Mouse (Mus musculus): ENCODE measurements around the gene Rab3b. TPM values are rescaled to one million over a fixed set of nuclear protein-coding genes. Genes with fewer than 3 reads are reported as not detected.

Gene Rab3b
- 2.3 and 5.1 TPM in 2 replicates for total RNA-seq (2012; rRNA removed)

DNA sequence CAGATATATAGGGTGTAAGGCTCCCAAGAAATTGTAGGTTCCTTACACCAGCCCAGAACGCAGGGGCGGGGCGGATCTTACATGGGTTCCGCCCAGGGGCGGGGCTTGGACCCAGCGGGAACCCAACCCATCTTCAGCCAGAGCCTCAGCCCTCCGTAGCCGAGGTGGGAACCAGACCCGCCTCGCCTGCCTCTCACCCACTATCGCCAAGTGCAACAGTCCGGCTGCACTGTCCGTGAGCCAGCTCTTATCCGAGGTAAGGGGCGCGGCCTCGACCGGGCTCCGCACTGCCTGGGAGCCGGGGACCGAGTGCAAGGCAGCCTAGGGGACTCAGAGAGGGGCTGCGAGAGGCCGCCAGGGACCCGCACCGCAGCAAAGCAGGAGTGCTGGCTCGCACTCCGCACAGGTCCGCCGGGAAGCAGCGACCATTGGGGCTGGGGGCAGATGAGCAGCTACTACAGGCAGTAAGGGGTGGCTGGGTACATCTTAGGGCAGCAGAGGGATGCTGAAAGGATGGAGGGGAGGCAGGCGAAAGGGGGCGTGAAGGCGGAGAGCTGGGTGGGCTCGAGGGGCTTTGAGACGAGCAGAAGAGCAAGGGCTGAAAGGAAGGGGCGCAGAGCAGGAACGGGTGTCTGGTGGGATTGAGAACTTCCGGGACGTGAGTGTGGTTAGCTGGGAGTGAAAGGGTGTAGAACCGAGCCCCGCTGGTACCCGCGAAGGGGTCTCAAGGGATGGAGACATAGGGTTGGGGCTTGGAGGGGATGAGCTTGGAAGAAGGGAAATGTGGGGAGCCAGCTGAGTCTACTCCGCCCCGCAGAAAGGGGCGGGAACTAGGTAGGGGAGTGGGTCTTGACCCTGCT lies at the start of gene Rab3b:
Rab3b (plus strand) TSS at position 101 of the 860 bp plus-strand sequence.
- peaks cover 0 to 4% of the 10 kb centered on the region in 2 experiments; a peak in 2 of 4 replicates for H3K4me1 ChIP-seq (ENCODE audit: control insufficient read depth in 2 of 2, insufficient read depth in 2 of 2, low read length in 2 of 2, poor library complexity in 1 of 2)
- H3K36me3 ChIP-seq (ENCODE audit: control insufficient read depth, insufficient read depth, low read length, poor library complexity, severe bottlenecking): no peaks in the 10 kb centered on the region
- DNase-seq (ENCODE audit: low read depth, low spot score): peak; percentile 72
- H3K9me3 ChIP-seq (ENCODE audit: control insufficient read depth, insufficient read depth, low read depth, low read length): no peaks in the 10 kb centered on the region
- H3K4me3 ChIP-seq (ENCODE audit: insufficient read depth in 1 of 2, low read depth in 1 of 2, low read length in 2 of 2, poor library complexity in 1 of 2, severe bottlenecking in 1 of 2): peak within 1 kb of the TSS; percentile 74 to 84
- in situ Hi-C loops (cut with MboI; ENCODE audit: low sequenced_read_pairs in 2 of 2, unreplicated experiment in 2 of 2): loop anchor here in 1 of 2 experiments (10.0 kb wide), 1 partner anchor 96 kb away; no protein-coding TSS in a partner anchor
- no peak for TF ChIP-seq ZC3H11A (IDR thresholded peaks at IDR 0.05; ENCODE audit: borderline replicate concordance, low read depth, low read length)
- no peak for TF ChIP-seq ZNF384 (IDR thresholded peaks at IDR 0.05; ENCODE audit: low read depth, low read length)
- TF ChIP-seq CHD2 (IDR thresholded peaks at IDR 0.05; ENCODE audit: low read depth, low read length): no peak
- TF ChIP-seq HCFC1 (IDR thresholded peaks at IDR 0.05; ENCODE audit: borderline replicate concordance, insufficient read depth, low read length): no peak
- TF ChIP-seq MAFK (IDR thresholded peaks at IDR 0.05; ENCODE audit: insufficient read depth, low read depth, low read length): no peak
- peak within 1 kb of the TSS; percentile 64 for H3K9ac ChIP-seq (ENCODE audit: insufficient read depth, low read depth, low read length, poor library complexity, severe bottlenecking)
- no peak within 1 kb of the TSS for H3K27ac ChIP-seq (ENCODE audit: insufficient read depth, low read depth, low read length, poor library complexity, severe bottlenecking)

DNA sequence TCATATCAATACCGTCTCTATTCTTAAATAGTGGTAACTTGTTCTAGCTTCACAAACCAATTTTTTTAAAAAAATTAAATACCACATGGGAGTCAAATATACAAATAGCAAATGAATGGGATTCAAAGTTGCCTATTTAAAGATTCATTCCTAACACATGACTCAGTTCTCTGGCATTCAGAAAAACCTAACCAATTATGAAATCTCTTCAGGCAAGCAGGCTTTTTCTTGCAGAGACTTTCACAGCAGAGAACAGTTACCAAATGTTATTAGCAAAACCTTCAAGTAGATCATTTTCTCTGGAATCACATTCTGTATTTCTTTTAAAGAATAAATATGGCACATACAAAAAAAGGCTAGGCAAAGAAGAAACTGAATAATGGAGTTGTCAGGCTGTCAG lies 48.2 kb upstream of the Rab3b start:
- DNase-seq (ENCODE audit: low read depth, low spot score): no peak
- no peak overlapping the region for H3K4me3 ChIP-seq (ENCODE audit: insufficient read depth in 1 of 2, low read depth in 1 of 2, low read length in 2 of 2, poor library complexity in 1 of 2, severe bottlenecking in 1 of 2)
- H3K4me1 ChIP-seq (ENCODE audit: control insufficient read depth in 2 of 2, insufficient read depth in 2 of 2, low read length in 2 of 2, poor library complexity in 1 of 2): peaks cover 0 to 8% of the 10 kb centered on the region in 2 experiments; a peak in 1 of 4 replicates
- TF ChIP-seq HCFC1 (IDR thresholded peaks at IDR 0.05; ENCODE audit: borderline replicate concordance, insufficient read depth, low read length) (no peak), MAFK (IDR thresholded peaks at IDR 0.05; ENCODE audit: insufficient read depth, low read depth, low read length) (no peak)
- in situ Hi-C loops (cut with MboI; ENCODE audit: low sequenced_read_pairs in 2 of 2, unreplicated experiment in 2 of 2): no loop called here
- H3K36me3 ChIP-seq (ENCODE audit: control insufficient read depth, insufficient read depth, low read length, poor library complexity, severe bottlenecking): no peaks in the 10 kb centered on the region; the same call in 1 of the 2 replicates
- H3K9ac ChIP-seq (ENCODE audit: insufficient read depth, low read depth, low read length, poor library complexity, severe bottlenecking): no peak overlapping the region
- H3K27ac ChIP-seq (ENCODE audit: insufficient read depth, low read depth, low read length, poor library complexity, severe bottlenecking): no peak overlapping the region
- H3K9me3 ChIP-seq (ENCODE audit: control insufficient read depth, insufficient read depth, low read depth, low read length): no peaks in the 10 kb centered on the region

DNA sequence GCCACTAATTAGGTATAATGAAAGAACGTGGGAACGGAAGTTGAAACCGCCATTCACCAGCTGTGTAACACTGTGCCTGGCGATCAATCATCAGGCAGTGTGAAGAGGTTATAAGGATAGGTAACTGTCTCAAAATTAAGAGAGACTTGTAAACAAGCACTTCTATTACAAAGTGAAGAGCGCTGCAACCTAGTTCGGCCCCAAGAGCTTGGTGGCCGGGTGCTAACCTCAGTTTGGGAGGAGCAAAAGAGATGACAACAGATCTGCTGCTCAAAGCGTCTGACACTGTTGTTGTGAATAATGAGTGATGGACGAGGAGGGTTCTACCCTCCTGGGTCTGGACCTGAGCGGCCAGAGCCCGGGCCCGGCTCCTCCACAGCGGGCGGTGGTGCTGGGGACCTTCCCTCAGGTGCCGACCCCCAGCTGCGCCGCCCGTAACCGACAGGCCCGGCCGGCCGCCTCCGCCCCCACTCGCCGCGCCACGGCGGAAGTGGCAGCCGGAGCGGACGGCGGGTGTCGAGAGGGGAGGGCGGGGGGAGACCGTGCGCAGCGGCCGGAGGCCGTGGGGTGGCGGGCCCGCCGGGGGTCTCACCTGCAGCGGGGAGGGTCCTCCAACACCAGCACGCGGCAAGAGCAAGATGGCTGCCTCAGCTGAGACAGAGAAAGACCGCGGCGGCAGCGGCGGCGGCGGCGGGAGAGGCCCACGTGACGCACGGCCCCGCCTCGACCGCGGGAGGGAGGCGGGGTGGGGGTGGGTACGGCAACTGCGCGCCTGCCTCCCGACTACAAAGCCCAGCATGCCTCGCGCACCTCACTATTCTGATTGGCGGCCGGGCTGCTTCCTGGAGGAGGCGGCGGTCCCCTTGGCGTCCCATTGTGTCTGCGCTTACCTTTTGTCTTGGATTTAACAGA lies 45.7 kb upstream of the Rab3b start, which contains the start of gene Btf3l4:
Btf3l4 (minus strand) TSS at position 699 of the 912 bp plus-strand sequence.
- H3K4me1 ChIP-seq (ENCODE audit: control insufficient read depth in 2 of 2, insufficient read depth in 2 of 2, low read length in 2 of 2, poor library complexity in 1 of 2): peaks cover 0 to 8% of the 10 kb centered on the region in 2 experiments; a peak in 1 of 4 replicates
- DNase-seq (ENCODE audit: low read depth, low spot score): peak; percentile 87
- peak within 1 kb of the TSS; percentile 94 to 97 for H3K4me3 ChIP-seq (ENCODE audit: insufficient read depth in 1 of 2, low read depth in 1 of 2, low read length in 2 of 2, poor library complexity in 1 of 2, severe bottlenecking in 1 of 2)
- H3K9me3 ChIP-seq (ENCODE audit: control insufficient read depth, insufficient read depth, low read depth, low read length): no peaks in the 10 kb centered on the region
- peak within 1 kb of the TSS; percentile 94 for H3K27ac ChIP-seq (ENCODE audit: insufficient read depth, low read depth, low read length, poor library complexity, severe bottlenecking)
- peak within 1 kb of the TSS; percentile 94 for H3K9ac ChIP-seq (ENCODE audit: insufficient read depth, low read depth, low read length, poor library complexity, severe bottlenecking)
- no peak for TF ChIP-seq ZNF384 (IDR thresholded peaks at IDR 0.05; ENCODE audit: low read depth, low read length)
- peak; percentile 85 for TF ChIP-seq HCFC1 (IDR thresholded peaks at IDR 0.05; ENCODE audit: borderline replicate concordance, insufficient read depth, low read length)
- TF ChIP-seq CHD2 (IDR thresholded peaks at IDR 0.05; ENCODE audit: low read depth, low read length): peak; percentile 16; the same call in 1 of the 2 replicates
- no peak for TF ChIP-seq MAFK (IDR thresholded peaks at IDR 0.05; ENCODE audit: insufficient read depth, low read depth, low read length)
- no peak for TF ChIP-seq ZC3H11A (IDR thresholded peaks at IDR 0.05; ENCODE audit: borderline replicate concordance, low read depth, low read length)
- in situ Hi-C loops (cut with MboI; ENCODE audit: low sequenced_read_pairs in 2 of 2, unreplicated experiment in 2 of 2): no loop called here
- no peaks in the 10 kb centered on the region for H3K36me3 ChIP-seq (ENCODE audit: control insufficient read depth, insufficient read depth, low read length, poor library complexity, severe bottlenecking)

DNA sequence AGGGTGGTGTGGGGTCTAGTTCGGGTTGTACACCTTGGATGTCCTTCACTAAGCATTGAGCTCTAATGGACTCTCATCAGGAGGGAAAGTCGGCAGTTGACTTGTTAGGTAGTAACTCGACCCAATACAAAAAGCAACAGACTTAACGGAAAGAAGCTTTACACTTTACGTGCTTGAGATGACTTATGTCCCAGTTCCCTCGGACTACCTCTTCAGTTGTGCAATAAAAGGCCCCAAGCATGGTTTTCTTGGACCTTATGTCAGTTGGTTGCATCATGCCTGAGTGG lies 45.1 kb upstream of the Rab3b start:
- TF ChIP-seq CHD2 (IDR thresholded peaks at IDR 0.05; ENCODE audit: low read depth, low read length) (0 out of 2 replicates have a peak, but pooled peaks have one; percentile 1), ZNF384 (IDR thresholded peaks at IDR 0.05; ENCODE audit: low read depth, low read length) (no peak), ZC3H11A (IDR thresholded peaks at IDR 0.05; ENCODE audit: borderline replicate concordance, low read depth, low read length) (no peak), HCFC1 (IDR thresholded peaks at IDR 0.05; ENCODE audit: borderline replicate concordance, insufficient read depth, low read length) (no peak; the same call in 1 of the 2 replicates)
- in situ Hi-C loops (cut with MboI; ENCODE audit: low sequenced_read_pairs in 2 of 2, unreplicated experiment in 2 of 2): no loop called here
- DNase-seq (ENCODE audit: low read depth, low spot score): no peak
- H3K9ac ChIP-seq (ENCODE audit: insufficient read depth, low read depth, low read length, poor library complexity, severe bottlenecking): peak overlapping the region; percentile 79
- H3K4me1 ChIP-seq (ENCODE audit: control insufficient read depth in 2 of 2, insufficient read depth in 2 of 2, low read length in 2 of 2, poor library complexity in 1 of 2): peaks cover 0 to 8% of the 10 kb centered on the region in 2 experiments; a peak in 1 of 4 replicates
- H3K36me3 ChIP-seq (ENCODE audit: control insufficient read depth, insufficient read depth, low read length, poor library complexity, severe bottlenecking): no peaks in the 10 kb centered on the region
- peak overlapping the region; percentile 91 for H3K27ac ChIP-seq (ENCODE audit: insufficient read depth, low read depth, low read length, poor library complexity, severe bottlenecking)
- no peaks in the 10 kb centered on the region for H3K9me3 ChIP-seq (ENCODE audit: control insufficient read depth, insufficient read depth, low read depth, low read length)
- peak overlapping the region; percentile 94 for H3K4me3 ChIP-seq (ENCODE audit: insufficient read depth in 1 of 2, low read depth in 1 of 2, low read length in 2 of 2, poor library complexity in 1 of 2, severe bottlenecking in 1 of 2)

All from ES-E14 (cell line).